Mouse (Mus musculus): ENCODE measurements at regions not wholly inside any gene's neighbourhood (a gene's known extent, or its start where the extent isn't known, plus 50 kb on each side); places are given as distances from the start of the nearest gene placed in this dataset.

GRCm38 (mm10) chr4:57362652-57363051 lies 61.0 kb upstream of the Ptpn3 start:
- no peak for DNase-seq (ENCODE audit: low spot score)

GRCm38 (mm10) chr4:57369736-57370373 lies 64.2 kb upstream of the Palm2 start:
- DNase-seq (ENCODE audit: low spot score): peak; percentile 87

- peak; percentile 81 for DNase-seq (ENCODE audit: low spot score)
These were observed 56.2 kb upstream of the Palm2 start for GRCm38 (mm10) chr4:57377872-57378271.

GRCm38 (mm10) chr4:57380063-57380800 lies 53.8 kb upstream of the Palm2 start:
- DNase-seq (ENCODE audit: low spot score): no peak

- DNase-seq (ENCODE audit: low spot score): no peak
These were observed 52.7 kb upstream of the Palm2 start for GRCm38 (mm10) chr4:57381306-57381705.
